Mouse (Mus musculus): ENCODE data around the gene Klhl29.
A peak's percentile ranks its signal among the peaks of the same experiment; 100 is the strongest.
"Not testable (repeated sequence)": the region's sequence is repeated elsewhere in the genome, so short reads cannot be mapped to it uniquely, and the experiment has no call there.

The Klhl29 gene

GRCm38 (mm10) chr12:5353416-5353815, 22.1 kb downstream of the Klhl29 start:
- DNase-seq, result peak; percentile 60

- peak; percentile 63 for DNase-seq
Observed at GRCm38 (mm10) chr12:5352771-5353170, 22.7 kb downstream of the Klhl29 start.

GRCm38 (mm10) chr12:5350491-5351285, 24.8 kb downstream of the Klhl29 start:
- DNase-seq, result no peak

GRCm38 (mm10) chr12:5345088-5345487, 30.4 kb downstream of the Klhl29 start:
- no peak for DNase-seq

- DNase-seq, result not testable (repeated sequence)
Observed at GRCm38 (mm10) chr12:5344457-5344856, 31.0 kb downstream of the Klhl29 start.

- DNase-seq, result peak; percentile 70
Observed at GRCm38 (mm10) chr12:5340151-5340603, 35.3 kb downstream of the Klhl29 start.

- peak; percentile 46 for DNase-seq
Observed at GRCm38 (mm10) chr12:5336927-5337712, 38.4 kb downstream of the Klhl29 start.

- no peak for DNase-seq
Observed at GRCm38 (mm10) chr12:5336331-5336730, 39.2 kb downstream of the Klhl29 start.

GRCm38 (mm10) chr12:5334956-5335355, 40.5 kb downstream of the Klhl29 start:
- DNase-seq, result no peak

- peak; percentile 61 for DNase-seq
Observed at GRCm38 (mm10) chr12:5334175-5334574, 41.3 kb downstream of the Klhl29 start.

GRCm38 (mm10) chr12:5331810-5332484, 43.5 kb downstream of the Klhl29 start:
- DNase-seq, result no peak

GRCm38 (mm10) chr12:5330496-5331070, 44.9 kb downstream of the Klhl29 start:
- no peak for DNase-seq

- DNase-seq, result no peak
Observed at GRCm38 (mm10) chr12:5322444-5323087, 52.9 kb downstream of the Klhl29 start.

- no peak for DNase-seq
Observed at GRCm38 (mm10) chr12:5321017-5321416, 54.5 kb downstream of the Klhl29 start.

- DNase-seq, result no peak
Observed at GRCm38 (mm10) chr12:5319359-5319973, 56.0 kb downstream of the Klhl29 start.

GRCm38 (mm10) chr12:5316029-5316567, 59.4 kb downstream of the Klhl29 start:
- no peak for DNase-seq

GRCm38 (mm10) chr12:5307923-5308322, 67.6 kb downstream of the Klhl29 start:
- no peak for DNase-seq

GRCm38 (mm10) chr12:5305466-5305865, 70.0 kb downstream of the Klhl29 start:
- DNase-seq, result no peak

GRCm38 (mm10) chr12:5303912-5304311, 71.6 kb downstream of the Klhl29 start:
- DNase-seq, result no peak

GRCm38 (mm10) chr12:5303100-5303499, 72.4 kb downstream of the Klhl29 start:
- no peak for DNase-seq

GRCm38 (mm10) chr12:5301841-5302240, 73.6 kb downstream of the Klhl29 start:
- DNase-seq, result no peak

- DNase-seq, result no peak
Observed at GRCm38 (mm10) chr12:5296422-5296821, 79.1 kb downstream of the Klhl29 start.
